Mouse (Mus musculus) liver, embryonic 12.5 days (tissue): ENCODE results near the gene 0610040J01Rik. TPM values are rescaled to one million over a fixed set of nuclear protein-coding genes. Genes with fewer than 3 reads are reported as not detected.
"Not testable (repeated sequence)": the region's sequence is repeated elsewhere in the genome, so short reads cannot be mapped to it uniquely, and the experiment has no call there.

Source experiments
- ATAC-seq: fragments of 200-750 bp; cut with Nextera tagmentation; 2 replicates; pipeline ENCODE4 v1.8.0; 2017; ENCODE audit warnings: moderate number of reproducible peaks, mild to moderate bottlenecking, moderate library complexity
- H3K27ac ChIP-seq: fragments of 300-500 bp; sonication (generic); 2 replicates; pipeline ENCODE4 v1.5.1; 2016; ENCODE audit warnings: mild to moderate bottlenecking
- H3K27me3 ChIP-seq: fragments of 300-500 bp; sonication (generic); replicated peaks from 2 replicates; pipeline ENCODE4 v1.6.1; 2016; ENCODE audit warnings: mild to moderate bottlenecking, moderate library complexity
- H3K36me3 ChIP-seq: fragments of 300-500 bp; sonication (generic); 2 replicates; pipeline ENCODE4 v1.6.1; 2016; ENCODE audit warnings: mild to moderate bottlenecking, moderate library complexity
- H3K4me1 ChIP-seq: fragments of 300-500 bp; sonication (generic); 2 replicates; pipeline ENCODE4 v1.6.1; 2016
- H3K4me2 ChIP-seq: fragments of 300-500 bp; sonication (generic); 2 replicates; pipeline ENCODE4 v1.6.1; 2016; ENCODE audit warnings: mild to moderate bottlenecking, moderate library complexity
- H3K4me3 ChIP-seq: fragments of 300-500 bp; sonication (generic); 2 replicates; pipeline ENCODE4 v1.5.1; 2016; ENCODE audit warnings: mild to moderate bottlenecking, moderate library complexity
- H3K9ac ChIP-seq: fragments of 300-500 bp; sonication (generic); 2 replicates; pipeline ENCODE4 v1.6.1; 2016; ENCODE audit warnings: mild to moderate bottlenecking, moderate library complexity
- H3K9me3 ChIP-seq: fragments of 300-500 bp; sonication (generic); replicated peaks from 2 replicates; pipeline ENCODE4 v1.6.1; 2016; ENCODE audit warnings: mild to moderate bottlenecking, moderate library complexity
- WGBS: fragments of 180-500 bp; shearing (Covaris S2); methylation state at CpG from one replicate; pipeline ENCODE4 v1.1.7; 2016; ENCODE audit not compliant: insufficient replicate concordance; 5-methylcytosine and 5-hydroxymethylcytosine counted together
- polyA plus RNA-seq: library from polyadenylated mRNA; unstranded; fragments of >200 nt; fragmentation: Nextera tagmentation; extraction: Ambion mirVana; gene quantifications from 2 replicates; pipeline ENCODE4 v1.2.1, GENCODE M21; 2016

Gene 0610040J01Rik
- polyA plus RNA-seq, 1 experiment from 2014 or later = 16.2 TPM

GRCm38 (mm10) chr5:63886292-63886691 is 74.1 kb downstream of the 0610040J01Rik start:
- ATAC-seq = no peak
- Histone ChIP-seq H3K9me3 (no peaks in the 10 kb centered on the region), H3K36me3 (no peaks in the 10 kb centered on the region), H3K9ac (no peak overlapping the region), H3K4me1 (no peaks in the 10 kb centered on the region), H3K27me3 (no peaks in the 10 kb centered on the region), H3K4me2 (no peak overlapping the region), H3K4me3 (no peak overlapping the region), H3K27ac (no peak overlapping the region)
- WGBS = 69% methylated on average over 5 of the region's 5 CpGs

GRCm38 (mm10) chr5:63886709-63887108 is 74.5 kb downstream of the 0610040J01Rik start:
- H3K27ac ChIP-seq = no peak overlapping the region
- no peak for ATAC-seq
- H3K36me3 ChIP-seq = no peaks in the 10 kb centered on the region
- H3K4me1 ChIP-seq = no peaks in the 10 kb centered on the region
- no peak overlapping the region for H3K9ac ChIP-seq
- H3K27me3 ChIP-seq = no peaks in the 10 kb centered on the region
- no peak overlapping the region for H3K4me2 ChIP-seq
- H3K4me3 ChIP-seq = no peak overlapping the region
- no peaks in the 10 kb centered on the region for H3K9me3 ChIP-seq
- 19% methylated on average over 6 of the region's 6 CpGs for WGBS

GRCm38 (mm10) chr5:63887111-63887510 is 74.9 kb downstream of the 0610040J01Rik start:
- ATAC-seq = no peak
- H3K27ac ChIP-seq = no peak overlapping the region

GRCm38 (mm10) chr5:63891241-63891640 is 79.1 kb downstream of the 0610040J01Rik start:
- Histone ChIP-seq H3K4me3 (no peak overlapping the region), H3K9ac (no peak overlapping the region), H3K4me2 (no peak overlapping the region), H3K9me3 (no peaks in the 10 kb centered on the region), H3K27ac (no peak overlapping the region), H3K27me3 (no peaks in the 10 kb centered on the region), H3K4me1 (peaks cover 8% of the 10 kb centered on the region; the same call in 1 of the 2 replicates), H3K36me3 (no peaks in the 10 kb centered on the region)
- WGBS = 74% methylated on average over 4 of the region's 4 CpGs
- ATAC-seq = 0 out of 2 replicates have a peak, but pooled peaks have one; percentile 9

More at GRCm38 (mm10) chr5:63887111-63887510, 74.9 kb downstream of the 0610040J01Rik start:
- Histone ChIP-seq H3K4me2 (no peak overlapping the region), H3K4me1 (no peaks in the 10 kb centered on the region), H3K9me3 (no peaks in the 10 kb centered on the region), H3K9ac (no peak overlapping the region), H3K4me3 (no peak overlapping the region), H3K27me3 (no peaks in the 10 kb centered on the region), H3K36me3 (no peaks in the 10 kb centered on the region)
- 87% methylated on average over 4 of the region's 4 CpGs for WGBS

GRCm38 (mm10) chr5:63891912-63892311 is 79.7 kb downstream of the 0610040J01Rik start:
- 65% methylated on average over 6 of the region's 6 CpGs for WGBS
- Histone ChIP-seq H3K9ac (no peak overlapping the region), H3K27me3 (no peaks in the 10 kb centered on the region), H3K36me3 (no peaks in the 10 kb centered on the region), H3K27ac (peak overlapping the region; percentile 40; the same call in 1 of the 2 replicates), H3K4me2 (no peak overlapping the region), H3K4me1 (peaks cover 8% of the 10 kb centered on the region; the same call in 1 of the 2 replicates), H3K4me3 (no peak overlapping the region), H3K9me3 (no peaks in the 10 kb centered on the region)
- peak; percentile 28; the same call in 1 of the 2 replicates for ATAC-seq

- not testable (repeated sequence) for H3K27me3 ChIP-seq, H3K4me2 ChIP-seq, H3K9ac ChIP-seq, H3K4me1 ChIP-seq, ATAC-seq, H3K9me3 ChIP-seq, H3K4me3 ChIP-seq, H3K27ac ChIP-seq, H3K36me3 ChIP-seq
- 69% methylated on average over 5 of the region's 5 CpGs for WGBS
These were observed 85.0 kb downstream of the 0610040J01Rik start for GRCm38 (mm10) chr5:63897001-63897819.

- Histone ChIP-seq H3K4me3 (no peak overlapping the region), H3K4me1 (peaks cover 4% of the 10 kb centered on the region; the same call in 1 of the 2 replicates), H3K9me3 (no peaks in the 10 kb centered on the region), H3K4me2 (no peak overlapping the region), H3K36me3 (no peaks in the 10 kb centered on the region; the same call in 1 of the 2 replicates), H3K27me3 (no peaks in the 10 kb centered on the region), H3K27ac (no peak overlapping the region), H3K9ac (no peak overlapping the region)
- WGBS = 62% methylated on average over 3 of the region's 3 CpGs
- ATAC-seq = no peak
These were observed 85.6 kb downstream of the 0610040J01Rik start for GRCm38 (mm10) chr5:63897820-63898110.

- WGBS = 53% methylated on average over 3 of the region's 3 CpGs
- no peaks in the 10 kb centered on the region for H3K27me3 ChIP-seq
- no peaks in the 10 kb centered on the region for H3K9me3 ChIP-seq
- no peak for ATAC-seq
- H3K4me2 ChIP-seq = no peak overlapping the region
- H3K4me1 ChIP-seq = no peaks in the 10 kb centered on the region
- H3K9ac ChIP-seq = no peak overlapping the region
- H3K36me3 ChIP-seq = no peaks in the 10 kb centered on the region; the same call in 1 of the 2 replicates
- H3K4me3 ChIP-seq = no peak overlapping the region
- H3K27ac ChIP-seq = no peak overlapping the region
These were observed 91.2 kb downstream of the 0610040J01Rik start for GRCm38 (mm10) chr5:63903329-63903728.

GRCm38 (mm10) chr5:63906149-63907093 is 94.3 kb downstream of the 0610040J01Rik start:
- Histone ChIP-seq H3K9ac (no peak overlapping the region), H3K9me3 (no peaks in the 10 kb centered on the region), H3K4me1 (no peaks in the 10 kb centered on the region), H3K27ac (no peak overlapping the region), H3K27me3 (no peaks in the 10 kb centered on the region), H3K4me2 (no peak overlapping the region), H3K4me3 (no peak overlapping the region), H3K36me3 (no peaks in the 10 kb centered on the region)
- peak; percentile 51; the same call in 1 of the 2 replicates for ATAC-seq
- WGBS = 37% methylated on average over 13 of the region's 13 CpGs

- Histone ChIP-seq H3K4me1 (no peaks in the 10 kb centered on the region), H3K36me3 (no peaks in the 10 kb centered on the region), H3K9ac (no peak overlapping the region), H3K9me3 (no peaks in the 10 kb centered on the region), H3K27ac (no peak overlapping the region), H3K4me2 (no peak overlapping the region), H3K27me3 (no peaks in the 10 kb centered on the region), H3K4me3 (no peak overlapping the region)
- no peak for ATAC-seq
- 56% methylated on average over 4 of the region's 4 CpGs for WGBS
These were observed 95.3 kb downstream of the 0610040J01Rik start for GRCm38 (mm10) chr5:63907513-63907912.

GRCm38 (mm10) chr5:63910171-63910960 is 98.2 kb downstream of the 0610040J01Rik start:
- Histone ChIP-seq H3K4me2 (no peak overlapping the region), H3K9me3 (no peaks in the 10 kb centered on the region), H3K27ac (no peak overlapping the region), H3K4me1 (0 out of 2 replicates have a peak, but pooled peaks cover 2% of the 10 kb centered on the region), H3K36me3 (no peaks in the 10 kb centered on the region), H3K9ac (no peak overlapping the region), H3K4me3 (no peak overlapping the region), H3K27me3 (no peaks in the 10 kb centered on the region)
- 73% methylated on average over 10 of the region's 10 CpGs for WGBS
- no peak for ATAC-seq
